Mouse (Mus musculus) regulatory T cell (primary cell): ENCODE results near the gene Eps8l2.

Experiments
- in situ Hi-C: fragments of 300-600 bp; cut with MboI, MseI; formaldehyde crosslinking; loops from one replicate; pipeline ENCODE4 v1.15.1; 2025; ENCODE audit warnings: high pct_unique_total_duplicates

Gene Eps8l2

GRCm38 (mm10) chr7:141328373-141328990 lies 10.2 kb upstream of the Eps8l2 start:
- in situ Hi-C loops = no loop called here

- in situ Hi-C loops = no loop called here
Measured at GRCm38 (mm10) chr7:141330706-141331105, 8.0 kb upstream of the Eps8l2 start.

GRCm38 (mm10) chr7:141331990-141332389 lies 6.7 kb upstream of the Eps8l2 start:
- in situ Hi-C loops = no loop called here

GRCm38 (mm10) chr7:141335044-141335579 lies 3.6 kb upstream of the Eps8l2 start:
- in situ Hi-C loops = loop anchor here (5.0 kb wide), 1 partner anchor 52 kb away; no protein-coding TSS in a partner anchor

GRCm38 (mm10) chr7:141335682-141336081 lies 3.0 kb upstream of the Eps8l2 start:
- in situ Hi-C loops = loop anchor here (5.0 kb wide), 1 partner anchor 52 kb away; no protein-coding TSS in a partner anchor

- in situ Hi-C loops = loop anchor here (5.0 kb wide), 1 partner anchor 51 kb away; no protein-coding TSS in a partner anchor
Measured at GRCm38 (mm10) chr7:141336296-141336695, 2.4 kb upstream of the Eps8l2 start.

GRCm38 (mm10) chr7:141337716-141338416 lies 814 bp upstream of the Eps8l2 start:
- in situ Hi-C loops = loop anchor here (5.0 kb wide), 1 partner anchor 49 kb away; no protein-coding TSS in a partner anchor

- in situ Hi-C loops = loop anchor here (5.0 kb wide), 1 partner anchor 48 kb away; no protein-coding TSS in a partner anchor
Measured at GRCm38 (mm10) chr7:141339215-141339920, 688 bp downstream of the Eps8l2 start.

- in situ Hi-C loops = no loop called here
Measured at GRCm38 (mm10) chr7:141340023-141340422, 1.3 kb downstream of the Eps8l2 start.

GRCm38 (mm10) chr7:141340476-141340875 lies 1.8 kb downstream of the Eps8l2 start:
- in situ Hi-C loops = no loop called here

- in situ Hi-C loops = no loop called here
Measured at GRCm38 (mm10) chr7:141341689-141342226, 3.1 kb downstream of the Eps8l2 start.

- in situ Hi-C loops = no loop called here
Measured at GRCm38 (mm10) chr7:141343230-141343629, 4.5 kb downstream of the Eps8l2 start.

GRCm38 (mm10) chr7:141343696-141344095 lies 5.0 kb downstream of the Eps8l2 start:
- in situ Hi-C loops = no loop called here

- in situ Hi-C loops = no loop called here
Measured at GRCm38 (mm10) chr7:141344787-141345186, 6.1 kb downstream of the Eps8l2 start.

- in situ Hi-C loops = no loop called here
Measured at GRCm38 (mm10) chr7:141351061-141351460, 12.4 kb downstream of the Eps8l2 start.

- in situ Hi-C loops = no loop called here
Measured at GRCm38 (mm10) chr7:141355051-141355450, 16.4 kb downstream of the Eps8l2 start.

GRCm38 (mm10) chr7:141355626-141356326 lies 17.1 kb downstream of the Eps8l2 start:
- in situ Hi-C loops = no loop called here

- in situ Hi-C loops = no loop called here
Measured at GRCm38 (mm10) chr7:141356971-141357370, 18.3 kb downstream of the Eps8l2 start.

GRCm38 (mm10) chr7:141361510-141361909 lies 22.8 kb downstream of the Eps8l2 start:
- in situ Hi-C loops = no loop called here

GRCm38 (mm10) chr7:141363106-141363751 lies 24.5 kb downstream of the Eps8l2 start:
- in situ Hi-C loops = no loop called here

GRCm38 (mm10) chr7:141363752-141364125 lies 25.1 kb downstream of the Eps8l2 start:
- in situ Hi-C loops = no loop called here
